Mouse (Mus musculus) leukemia stem cell, adult 10-12 weeks (primary cell): ENCODE data around the gene Kctd11. TPM values are rescaled to one million over a fixed set of nuclear protein-coding genes. Genes with fewer than 3 reads are reported as not detected.

Experiments
- polyA plus RNA-seq: library from polyadenylated mRNA; stranded (reverse); fragments of >175 nt; gene quantifications from 2 replicates; pipeline ENCODE4 v1.2.3, GENCODE M21; 2012; ENCODE audit warnings: low replicate concordance

Gene Kctd11
- 1.4 and 2.2 TPM in 2 replicates for polyA plus RNA-seq

DNA sequence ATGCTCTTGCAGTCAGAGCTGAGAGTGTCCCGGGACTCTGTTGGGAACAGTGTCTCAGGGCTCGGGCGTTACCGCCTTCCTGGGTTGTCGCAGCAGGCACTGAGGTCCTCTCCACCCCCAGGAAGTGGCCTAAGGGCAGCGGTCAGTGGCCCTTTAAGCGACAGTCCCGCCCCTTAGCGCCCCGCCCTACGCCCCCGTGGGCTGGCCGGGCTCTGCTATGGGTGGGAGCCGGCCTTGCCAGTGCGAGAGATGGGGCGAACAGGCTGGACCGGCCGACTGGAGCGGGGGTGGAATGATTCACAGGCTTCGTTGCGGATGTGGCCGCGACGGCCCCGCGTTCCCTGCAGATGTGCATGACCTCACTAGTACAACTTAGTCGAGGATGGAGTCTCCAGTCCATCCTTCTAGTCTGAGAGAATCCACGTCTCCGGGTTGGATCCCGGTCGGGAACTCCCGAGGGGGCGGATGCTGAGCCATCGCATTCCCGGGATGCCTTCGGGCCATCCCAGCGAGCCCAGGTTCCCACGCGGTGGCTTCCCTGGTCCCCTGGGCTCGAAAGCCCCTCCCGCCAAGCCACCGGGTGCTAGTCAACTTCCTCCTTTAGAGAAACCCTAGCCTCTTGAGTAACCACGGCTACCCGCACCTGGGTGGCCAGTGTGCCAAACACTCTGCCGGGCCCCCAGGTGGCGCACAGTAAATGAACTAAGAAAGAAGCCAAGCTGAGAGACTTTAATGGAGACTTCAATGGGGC, at the start of gene Kctd11:
TSS of gene Kctd11 (minus strand) at position 554 of the 751 bp plus-strand sequence.

GRCm38 (mm10) chr11:69921114-69922011, 40.2 kb upstream of the Kctd11 start, which contains the start of gene Eif5a:
Eif5a (minus strand) TSS chr11:69921958.

GRCm38 (mm10) chr11:69913554-69914371, 32.6 kb upstream of the Kctd11 start, which contains the start of gene Gps2:
Gps2 (plus strand) TSS chr11:69913888.

GRCm38 (mm10) chr11:69900471-69901405, 19.5 kb upstream of the Kctd11 start, which contains the start of the genes 2810408A11Rik and Neurl4:
2810408A11Rik (minus strand) TSS chr11:69900987.
Neurl4 (plus strand) TSS chr11:69901072.

GRCm38 (mm10) chr11:69895291-69895690, 14.1 kb upstream of the Kctd11 start, which contains the start of gene Acap1:
Acap1 (minus strand) TSS chr11:69895539.

GRCm38 (mm10) chr11:69877878-69878277, 3.3 kb downstream of the Kctd11 start, which contains the start of gene Tmem95:
Tmem95 (minus strand) TSS chr11:69878018.

GRCm38 (mm10) chr11:69858113-69858998, 22.9 kb downstream of the Kctd11 start, which contains the start of gene Tnk1:
Tnk1 (minus strand) TSS chr11:69858730.

DNA sequence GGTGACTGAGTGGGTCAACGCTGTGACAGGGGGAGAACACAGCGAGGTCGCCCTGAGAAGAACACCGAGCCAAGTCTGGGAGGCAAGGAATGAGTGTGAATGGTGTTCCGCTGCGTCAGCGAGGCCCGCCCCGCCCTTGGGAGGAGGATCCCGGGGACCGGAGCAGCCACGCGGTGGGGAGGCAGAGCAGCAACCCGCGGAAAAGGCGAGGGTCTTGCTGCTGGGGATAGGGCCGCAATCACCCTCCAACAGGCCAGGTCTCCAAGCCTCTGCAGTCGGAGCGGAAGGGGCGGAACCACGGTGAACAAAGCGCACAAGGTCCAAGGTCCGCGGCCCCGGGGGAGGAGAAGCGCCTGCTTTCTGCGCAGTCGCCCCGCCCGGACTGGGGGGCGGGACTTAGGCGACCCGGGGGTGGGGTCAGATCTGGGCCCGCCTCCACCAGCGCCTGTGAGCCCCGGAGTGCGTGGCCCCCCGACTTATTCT, 35.0 kb downstream of the Kctd11 start, which contains the start of gene Plscr3:
TSS of gene Plscr3 (plus strand) at position 179 of the 483 bp plus-strand sequence.

GRCm38 (mm10) chr11:69837952-69838713, 43.1 kb downstream of the Kctd11 start, which contains the start of gene Tmem256:
Tmem256 (plus strand) TSS chr11:69838514.

DNA sequence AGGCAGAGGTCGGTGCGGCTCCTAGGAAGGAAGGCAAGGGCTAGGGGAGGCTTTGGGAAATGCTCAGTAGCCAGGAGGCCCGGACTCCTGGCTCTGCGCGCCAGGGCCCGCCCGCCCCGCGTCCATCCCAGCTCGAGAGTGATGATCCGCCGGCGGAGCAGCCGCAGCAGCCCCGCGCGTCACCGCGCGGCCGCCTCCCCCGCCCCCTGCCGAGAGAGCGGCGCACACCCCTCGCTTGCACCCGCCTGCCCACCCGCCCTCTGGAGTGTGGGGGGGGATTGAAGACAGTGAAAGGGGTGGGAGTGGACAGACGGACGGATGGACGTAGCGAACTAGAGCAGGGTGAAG, 43.6 kb downstream of the Kctd11 start, which contains the start of gene Nlgn2:
TSS of gene Nlgn2 (minus strand) at position 181 of the 348 bp plus-strand sequence.

Other genes with a start within 250 kb of the Kctd11 start
- gene Fxr2, start 248.4 kb downstream of the Kctd11 start, polyA plus RNA-seq = 91.8 and 97.5 TPM in 2 replicates
- 0.44 TPM in 1 of 2 replicates, not detected in the other for gene Sox15, start 226.1 kb downstream of the Kctd11 start, polyA plus RNA-seq
- gene Mpdu1, start 218.8 kb downstream of the Kctd11 start, polyA plus RNA-seq = 24.1 and 29.9 TPM in 2 replicates
- gene Cd68, start 215.3 kb downstream of the Kctd11 start, polyA plus RNA-seq = 26.6 and 82.4 TPM in 2 replicates
- 226 and 408 TPM in 2 replicates for gene Eif4a1, start 209.0 kb downstream of the Kctd11 start, polyA plus RNA-seq
- gene Senp3, start 199.3 kb downstream of the Kctd11 start, polyA plus RNA-seq = 128 and 137 TPM in 2 replicates
- 2.3 and 5.0 TPM in 2 replicates for gene Tnfsf13, start 195.6 kb downstream of the Kctd11 start, polyA plus RNA-seq
- gene Tnfsf12, start 185.6 kb downstream of the Kctd11 start, polyA plus RNA-seq = 9.0 and 9.7 TPM in 2 replicates
- 6.6 and 8.1 TPM in 2 replicates for gene Tnfsfm13, start 185.3 kb downstream of the Kctd11 start, polyA plus RNA-seq
- 92.9 and 194 TPM in 2 replicates for gene Polr2a, start 122.8 kb downstream of the Kctd11 start, polyA plus RNA-seq
- gene Slc35g3, start 119.4 kb downstream of the Kctd11 start, polyA plus RNA-seq = not detected in 2 replicates
- 38.9 and 47.4 TPM in 2 replicates for gene Zbtb4, start 115.5 kb downstream of the Kctd11 start, polyA plus RNA-seq
- 0.18 and 0.20 TPM in 2 replicates for gene Chrnb1, start 85.5 kb downstream of the Kctd11 start, polyA plus RNA-seq
- gene Fgf11, start 79.5 kb downstream of the Kctd11 start, polyA plus RNA-seq = 0.07 and 0.47 TPM in 2 replicates
- gene Tmem102, start 75.8 kb downstream of the Kctd11 start, polyA plus RNA-seq = not detected in 2 replicates
- 0.07 TPM in 1 of 2 replicates, not detected in the other for gene Gm39566, start 66.1 kb downstream of the Kctd11 start, polyA plus RNA-seq
- gene Spem2, start 62.9 kb downstream of the Kctd11 start, polyA plus RNA-seq = not detected in 2 replicates
- not detected in 2 replicates for gene Spem1, start 59.2 kb downstream of the Kctd11 start, polyA plus RNA-seq
- gene Nlgn2, start 43.6 kb downstream of the Kctd11 start, polyA plus RNA-seq = 3.7 and 5.0 TPM in 2 replicates
- 531 and 1,176 TPM in 2 replicates for gene Tmem256, start 42.9 kb downstream of the Kctd11 start, polyA plus RNA-seq
- gene Plscr3, start 35.0 kb downstream of the Kctd11 start, polyA plus RNA-seq = 64.9 and 78.2 TPM in 2 replicates
- 2.0 and 2.3 TPM in 2 replicates for gene Tnk1, start 22.7 kb downstream of the Kctd11 start, polyA plus RNA-seq
- not detected in 2 replicates for gene Tmem95, start 3.4 kb downstream of the Kctd11 start, polyA plus RNA-seq
- 28.9 and 53.7 TPM in 2 replicates for gene Acap1, start 14.1 kb upstream of the Kctd11 start, polyA plus RNA-seq
- gene 2810408A11Rik, start 19.6 kb upstream of the Kctd11 start, polyA plus RNA-seq = 0.18 and 0.33 TPM in 2 replicates
- 131 and 182 TPM in 2 replicates for gene Neurl4, start 19.7 kb upstream of the Kctd11 start, polyA plus RNA-seq
- gene Gps2, start 32.5 kb upstream of the Kctd11 start, polyA plus RNA-seq = 157 and 339 TPM in 2 replicates
- gene Eif5a, start 40.6 kb upstream of the Kctd11 start, polyA plus RNA-seq = 1,855 and 2,103 TPM in 2 replicates
- gene Ybx2, start 54.4 kb upstream of the Kctd11 start, polyA plus RNA-seq = 0.99 TPM in 1 of 2 replicates, not detected in the other
- 2.4 and 14.7 TPM in 2 replicates for gene Slc2a4, start 66.8 kb upstream of the Kctd11 start, polyA plus RNA-seq
- 0.62 TPM in 1 of 2 replicates, not detected in the other for gene Cldn7, start 83.4 kb upstream of the Kctd11 start, polyA plus RNA-seq
- 151 and 407 TPM in 2 replicates for gene Ctdnep1, start 99.8 kb upstream of the Kctd11 start, polyA plus RNA-seq
- gene Elp5, start 101.1 kb upstream of the Kctd11 start, polyA plus RNA-seq = 7.0 and 11.8 TPM in 2 replicates
- 126 and 157 TPM in 2 replicates for gene Gabarap, start 109.7 kb upstream of the Kctd11 start, polyA plus RNA-seq
- 43.8 and 51.3 TPM in 2 replicates for gene Phf23, start 114.4 kb upstream of the Kctd11 start, polyA plus RNA-seq
- gene Dvl2, start 119.2 kb upstream of the Kctd11 start, polyA plus RNA-seq = 32.3 and 38.3 TPM in 2 replicates
- 24.5 and 26.3 TPM in 2 replicates for gene Acadvl, start 134.0 kb upstream of the Kctd11 start, polyA plus RNA-seq
- gene Dlg4, start 135.5 kb upstream of the Kctd11 start, polyA plus RNA-seq = 4.8 and 5.4 TPM in 2 replicates
- gene Asgr1, start 172.7 kb upstream of the Kctd11 start, polyA plus RNA-seq = not detected in 2 replicates
- gene Asgr2, start 211.2 kb upstream of the Kctd11 start, polyA plus RNA-seq = not detected in 2 replicates
- not detected in 2 replicates for gene Mgl2, start 248.9 kb upstream of the Kctd11 start, polyA plus RNA-seq